Mouse (Mus musculus) liver, embryonic 16.5 days (tissue): ENCODE data around the gene Sox5. TPM values are rescaled to one million over a fixed set of nuclear protein-coding genes. Genes with fewer than 3 reads are reported as not detected.

Experiments
- ATAC-seq: fragments of 200-750 bp; cut with Nextera tagmentation; 2 replicates; pipeline ENCODE4 v1.8.0; 2017; ENCODE audit warnings: low read depth, mild to moderate bottlenecking, moderate number of reproducible peaks, moderate library complexity
- H3K27ac ChIP-seq: fragments of 300-500 bp; sonication (generic); 2 replicates; pipeline ENCODE4 v1.5.1; 2014; ENCODE audit warnings: mild to moderate bottlenecking, low read length
- H3K27me3 ChIP-seq: fragments of 300-500 bp; sonication (generic); 2 replicates; pipeline ENCODE4 v1.6.1; 2014; ENCODE audit warnings: low read depth, low read length, mixed read lengths; ENCODE audit not compliant: control insufficient read depth, insufficient read depth
- H3K36me3 ChIP-seq: fragments of 300-500 bp; sonication (generic); 2 replicates; pipeline ENCODE4 v1.6.1; 2014; ENCODE audit warnings: mild to moderate bottlenecking; ENCODE audit not compliant: control insufficient read depth, insufficient read depth
- H3K4me1 ChIP-seq: fragments of 300-500 bp; sonication (generic); 2 replicates; pipeline ENCODE4 v1.6.1; 2014; ENCODE audit warnings: low read depth, low read length, mixed read lengths; ENCODE audit not compliant: control insufficient read depth
- H3K4me2 ChIP-seq: fragments of 300-500 bp; sonication (generic); 2 replicates; pipeline ENCODE4 v1.6.1; 2014; ENCODE audit warnings: low read depth, low read length, mixed read lengths
- H3K4me3 ChIP-seq: fragments of 300-500 bp; sonication (generic); 2 replicates; pipeline ENCODE4 v1.5.1; 2014; ENCODE audit warnings: low read depth, mild to moderate bottlenecking, low read length
- H3K9ac ChIP-seq: fragments of 300-500 bp; sonication (generic); 2 replicates; pipeline ENCODE4 v1.6.1; 2014; ENCODE audit warnings: low read depth, low read length
- H3K9me3 ChIP-seq: fragments of 300-500 bp; sonication (generic); replicated peaks from 2 replicates; pipeline ENCODE4 v1.6.1; 2016; ENCODE audit warnings: low read length; ENCODE audit not compliant: control insufficient read depth
- WGBS: fragments of 180-500 bp; shearing (Covaris S2); extraction: QIAGEN DNeasy Blood & Tissue Kit; methylation state at CpG from one replicate; pipeline ENCODE4 v1.1.7; 2014; ENCODE audit not compliant: insufficient replicate concordance; 5-methylcytosine and 5-hydroxymethylcytosine counted together
- polyA plus RNA-seq: library from polyadenylated mRNA; unstranded; fragments of >200 nt; fragmentation: Nextera tagmentation; extraction: Ambion mirVana; gene quantifications from 2 replicates; pipeline ENCODE4 v1.2.1, GENCODE M21; 2015

Sox5 gene
- polyA plus RNA-seq, 1 experiment from 2014 or later = 7.5 TPM

DNA sequence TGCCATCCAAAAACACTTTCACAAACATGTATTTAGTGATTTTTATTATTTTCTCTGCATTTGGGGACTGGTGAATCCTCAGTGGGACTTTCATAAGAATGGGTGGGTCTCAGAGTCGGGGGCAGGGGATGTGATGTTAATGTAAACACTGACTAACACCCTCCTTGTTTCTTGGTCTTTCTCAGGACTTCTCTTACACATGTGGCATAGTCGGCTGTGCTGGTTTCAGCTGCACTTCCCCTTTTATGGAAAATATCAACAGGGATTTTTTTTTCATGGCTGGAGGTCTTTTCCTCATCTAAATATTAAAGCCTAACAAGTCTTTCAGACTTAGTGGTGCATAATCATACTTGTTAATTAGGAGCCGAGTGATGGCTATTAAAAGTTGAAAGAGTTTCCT lies 39.2 kb downstream of the Sox5 start:
- Histone ChIP-seq H3K4me3 (no peak overlapping the region), H3K27ac (no peak overlapping the region), H3K9me3 (no peaks in the 10 kb centered on the region), H3K4me1 (no peaks in the 10 kb centered on the region; the same call in 1 of the 2 replicates), H3K9ac (no peak overlapping the region), H3K36me3 (no peaks in the 10 kb centered on the region), H3K27me3 (no peaks in the 10 kb centered on the region), H3K4me2 (no peak overlapping the region)
- ATAC-seq = no peak
- WGBS = 26% methylated on average over 3 of the region's 3 CpGs

DNA sequence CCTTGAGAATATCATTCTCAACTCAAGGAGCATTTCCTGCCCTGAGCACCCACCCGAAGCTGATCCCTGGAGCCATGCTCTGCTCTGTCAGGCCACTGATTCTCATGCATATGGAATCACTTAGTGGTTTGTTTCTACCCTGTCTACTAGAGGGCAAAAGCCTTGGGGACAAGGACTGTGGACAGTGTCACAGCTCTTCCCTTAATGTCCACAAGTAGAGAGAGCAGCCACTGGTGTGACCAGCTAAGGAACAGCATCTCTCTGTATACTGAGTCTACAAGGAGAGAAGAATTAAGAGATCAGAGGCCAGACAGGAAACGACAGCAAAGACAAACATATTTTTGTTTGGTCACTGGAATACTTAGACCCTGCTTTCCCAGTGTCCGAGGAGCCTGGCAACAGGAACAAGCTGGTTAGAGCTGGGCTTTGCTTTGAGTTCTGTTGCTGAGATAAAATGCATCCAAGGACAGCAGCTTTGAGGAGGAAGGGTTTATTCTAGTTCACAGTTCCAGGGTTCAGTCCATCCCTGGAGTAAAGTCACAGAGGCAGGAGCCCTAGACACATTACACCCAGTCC lies 40.6 kb downstream of the Sox5 start:
- no peaks in the 10 kb centered on the region; the same call in 1 of the 2 replicates for H3K4me1 ChIP-seq
- no peaks in the 10 kb centered on the region for H3K27me3 ChIP-seq
- no peak overlapping the region for H3K4me3 ChIP-seq
- H3K9ac ChIP-seq = no peak overlapping the region
- 0 out of 2 replicates have a peak, but pooled peaks have one; percentile 13 for ATAC-seq
- H3K36me3 ChIP-seq = no peaks in the 10 kb centered on the region
- 38% methylated on average over 3 of the region's 3 CpGs for whole genome bisulfite sequencing
- no peak overlapping the region for H3K27ac ChIP-seq
- H3K9me3 ChIP-seq = no peaks in the 10 kb centered on the region
- no peak overlapping the region for H3K4me2 ChIP-seq

DNA sequence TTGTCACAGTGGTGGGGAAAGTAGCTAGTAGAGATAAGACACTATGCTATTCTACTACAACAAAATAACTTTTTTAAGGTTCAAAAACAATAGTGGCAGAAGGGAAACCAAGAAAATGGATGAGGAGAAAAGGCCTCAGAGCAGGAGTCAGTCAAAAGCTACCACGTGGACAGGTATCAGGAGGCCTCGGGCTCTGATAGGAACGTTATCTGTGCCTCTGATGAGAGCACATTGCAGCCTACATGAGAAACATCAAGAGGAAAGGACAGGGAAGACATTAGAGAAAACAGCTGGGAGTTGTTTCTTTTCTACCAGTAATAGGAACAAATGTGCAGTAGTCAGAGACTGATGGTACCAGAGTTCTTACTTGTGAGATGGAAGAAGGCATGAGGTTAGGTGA lies 41.4 kb downstream of the Sox5 start:
- no peak overlapping the region for H3K9ac ChIP-seq
- H3K4me2 ChIP-seq = no peak overlapping the region
- no peak overlapping the region for H3K4me3 ChIP-seq
- 24% methylated on average over 3 of the region's 3 CpGs for whole genome bisulfite sequencing
- H3K9me3 ChIP-seq = no peaks in the 10 kb centered on the region
- H3K36me3 ChIP-seq = no peaks in the 10 kb centered on the region
- no peaks in the 10 kb centered on the region for H3K27me3 ChIP-seq
- no peak for ATAC-seq
- H3K27ac ChIP-seq = no peak overlapping the region
- H3K4me1 ChIP-seq = no peaks in the 10 kb centered on the region; the same call in 1 of the 2 replicates

DNA sequence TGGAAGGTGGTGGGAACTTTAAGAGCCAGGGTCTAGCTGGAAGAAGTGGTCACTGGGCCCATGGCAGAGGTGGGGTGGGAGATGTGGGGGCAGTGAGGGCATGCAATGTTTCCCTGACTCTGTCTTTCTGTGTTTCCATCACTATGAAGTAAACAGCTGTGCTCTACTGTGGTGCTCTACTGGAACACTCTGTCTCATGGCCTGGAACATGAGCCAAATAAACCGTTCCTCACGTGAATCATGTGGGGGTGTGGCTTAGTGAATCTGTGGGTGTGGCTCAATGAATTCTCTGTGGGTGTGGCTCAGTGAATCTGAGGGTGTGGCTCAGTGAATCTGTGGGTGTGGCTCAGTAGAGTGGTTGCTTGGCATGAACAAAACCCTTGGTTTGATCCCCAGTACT lies 42.0 kb downstream of the Sox5 start:
- Histone ChIP-seq H3K9me3 (no peaks in the 10 kb centered on the region), H3K4me1 (no peaks in the 10 kb centered on the region; the same call in 1 of the 2 replicates), H3K4me3 (no peak overlapping the region), H3K27me3 (no peaks in the 10 kb centered on the region), H3K4me2 (no peak overlapping the region), H3K27ac (no peak overlapping the region), H3K36me3 (no peaks in the 10 kb centered on the region), H3K9ac (no peak overlapping the region)
- 57% methylated on average over 2 of the region's 2 CpGs for WGBS
- no peak for ATAC-seq

DNA sequence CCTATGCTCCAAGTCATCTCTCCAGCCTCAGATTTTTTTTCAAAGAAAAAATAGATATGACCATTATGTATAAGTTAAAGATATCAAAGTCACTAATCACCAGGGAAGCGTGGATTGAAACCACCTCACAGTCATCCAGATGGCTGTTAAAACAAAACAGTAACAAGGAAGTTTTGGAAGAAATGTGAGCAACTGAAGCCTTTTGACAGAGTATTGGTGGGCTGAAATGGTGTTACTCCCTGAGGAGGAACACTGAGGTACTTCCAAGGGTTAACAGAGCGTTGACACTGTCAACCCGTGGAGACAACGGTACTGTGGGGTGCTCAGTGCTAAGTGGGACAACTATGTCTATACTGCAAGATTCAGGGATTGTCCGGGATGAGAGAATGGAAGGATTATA lies 44.0 kb downstream of the Sox5 start:
- no peak overlapping the region for H3K4me3 ChIP-seq
- H3K4me2 ChIP-seq = no peak overlapping the region
- H3K4me1 ChIP-seq = no peaks in the 10 kb centered on the region; the same call in 1 of the 2 replicates
- H3K9ac ChIP-seq = no peak overlapping the region
- no peaks in the 10 kb centered on the region for H3K36me3 ChIP-seq
- no peaks in the 10 kb centered on the region for H3K9me3 ChIP-seq
- 65% methylated on average over 5 of the region's 5 CpGs for WGBS
- H3K27me3 ChIP-seq = no peaks in the 10 kb centered on the region
- H3K27ac ChIP-seq = no peak overlapping the region
- ATAC-seq = no peak

DNA sequence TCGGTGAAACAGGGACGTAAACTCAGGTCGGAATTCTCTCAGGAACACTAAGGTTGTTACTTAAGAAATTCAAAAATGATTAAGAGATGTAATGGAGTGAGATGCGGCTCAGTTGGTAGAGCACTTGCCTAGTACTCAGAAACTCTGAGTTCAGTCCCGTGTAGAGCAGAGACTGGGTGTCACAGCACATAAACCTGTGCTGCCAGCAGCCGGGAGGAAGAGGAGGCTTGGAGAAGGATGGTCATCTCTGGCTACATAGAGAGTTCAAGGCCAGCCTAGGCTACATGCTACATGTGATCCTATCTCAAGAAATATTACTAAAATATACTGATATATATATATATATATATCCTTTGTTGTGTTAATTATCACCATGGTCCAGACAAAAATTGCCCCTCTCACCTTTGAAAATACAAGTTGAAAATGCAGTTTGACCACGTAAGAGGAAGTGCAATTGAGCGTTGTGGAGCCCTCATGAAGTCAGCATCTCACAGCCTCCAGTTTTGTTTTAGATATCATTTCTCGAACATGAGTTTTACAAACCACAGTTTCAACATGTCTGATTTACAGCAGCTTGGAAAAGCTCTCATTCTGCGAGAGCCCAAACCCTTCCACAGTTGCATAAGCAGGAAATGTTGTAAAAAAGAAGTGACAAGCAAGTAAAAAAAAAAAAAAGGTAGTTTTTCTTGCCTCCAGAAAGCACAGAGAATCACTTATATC lies 50.4 kb downstream of the Sox5 start:
- 53% methylated on average over 10 of the region's 10 CpGs for WGBS
- Histone ChIP-seq H3K4me2 (no peak overlapping the region), H3K27me3 (no peaks in the 10 kb centered on the region), H3K36me3 (no peaks in the 10 kb centered on the region), H3K27ac (no peak overlapping the region), H3K9me3 (no peaks in the 10 kb centered on the region), H3K9ac (no peak overlapping the region), H3K4me1 (no peaks in the 10 kb centered on the region), H3K4me3 (no peak overlapping the region)
- no peak for ATAC-seq

DNA sequence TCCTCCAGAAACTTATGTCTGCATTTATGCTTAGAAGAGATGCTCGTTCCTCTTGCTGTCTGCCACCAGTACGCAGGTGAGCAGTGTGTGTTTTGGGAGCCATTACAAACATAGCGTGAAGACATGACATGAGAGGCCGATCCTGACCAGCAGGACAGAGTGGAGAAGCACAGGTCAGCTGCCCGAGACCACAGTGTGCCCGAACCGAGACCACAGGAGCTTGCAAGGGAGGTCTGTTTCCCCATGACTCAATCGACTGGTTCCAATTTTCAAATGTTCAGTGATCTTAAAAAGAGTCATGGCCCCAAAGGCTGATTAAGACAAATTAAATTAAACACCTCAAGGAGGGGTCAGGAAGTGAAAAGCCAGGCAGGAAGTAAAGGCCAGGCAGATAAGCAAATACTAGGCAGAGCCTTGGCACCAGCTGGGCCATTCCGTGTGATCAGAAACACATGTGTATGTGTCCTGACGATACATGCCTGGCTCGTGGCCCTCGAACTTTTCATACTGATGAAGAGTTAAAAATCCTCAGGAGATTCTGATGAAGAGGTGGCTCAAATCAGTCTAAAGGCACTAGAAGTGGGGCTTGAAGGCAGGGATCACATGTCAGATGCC lies 58.1 kb downstream of the Sox5 start:
- no peaks in the 10 kb centered on the region for H3K9me3 ChIP-seq

DNA sequence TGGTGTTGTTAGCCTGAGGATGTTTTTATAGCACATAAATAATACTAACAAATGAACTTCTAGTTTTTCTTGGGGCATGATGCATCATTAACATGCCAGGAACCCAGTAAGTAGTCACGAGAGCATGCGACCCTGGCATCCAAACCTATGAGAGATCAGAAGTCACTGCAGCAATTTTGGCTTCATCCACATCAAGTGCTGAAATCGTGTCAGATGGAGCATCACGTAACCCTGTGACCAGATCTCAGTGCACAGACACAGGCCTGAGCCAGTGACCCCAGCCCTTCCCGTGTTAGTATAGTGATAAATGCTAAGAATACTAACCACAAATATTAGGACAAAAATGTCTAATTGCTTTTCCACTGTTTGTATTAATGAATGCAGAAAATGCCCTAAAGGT lies 58.8 kb downstream of the Sox5 start:
- Histone ChIP-seq H3K27me3 (no peaks in the 10 kb centered on the region), H3K27ac (no peak overlapping the region), H3K36me3 (no peaks in the 10 kb centered on the region), H3K4me1 (no peaks in the 10 kb centered on the region; the same call in 1 of the 2 replicates), H3K4me3 (no peak overlapping the region), H3K9ac (no peak overlapping the region), H3K9me3 (no peaks in the 10 kb centered on the region), H3K4me2 (no peak overlapping the region)
- WGBS = 60% methylated on average over 5 of the region's 5 CpGs
- no peak for ATAC-seq

More for the DNA sequence above, 58.1 kb downstream of the Sox5 start:
- no peak overlapping the region for H3K27ac ChIP-seq
- H3K4me3 ChIP-seq = no peak overlapping the region
- H3K27me3 ChIP-seq = no peaks in the 10 kb centered on the region
- no peaks in the 10 kb centered on the region for H3K36me3 ChIP-seq
- no peaks in the 10 kb centered on the region; the same call in 1 of the 2 replicates for H3K4me1 ChIP-seq
- no peak overlapping the region for H3K9ac ChIP-seq
- 28% methylated on average over 12 of the region's 12 CpGs for WGBS
- no peak overlapping the region for H3K4me2 ChIP-seq
- no peak for ATAC-seq

DNA sequence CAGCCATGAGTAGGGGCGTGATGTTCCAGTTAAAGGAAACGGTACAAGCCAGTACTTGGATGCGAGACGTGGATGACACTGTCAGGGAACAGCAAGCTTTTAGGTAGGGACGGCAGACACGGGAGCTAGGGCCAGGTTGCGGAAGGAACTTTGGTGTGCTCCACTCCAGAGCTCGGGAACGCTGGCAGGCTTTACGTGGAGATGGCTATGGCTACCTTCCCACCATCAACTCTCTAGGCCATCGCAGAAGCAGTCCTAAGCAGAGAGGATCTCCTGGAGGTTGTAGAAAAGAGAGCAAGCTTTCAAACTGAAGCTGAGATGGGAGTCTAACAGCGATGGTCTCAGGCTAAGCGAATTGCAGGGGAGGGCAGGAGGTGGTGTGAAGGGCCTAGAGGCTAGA lies 60.9 kb downstream of the Sox5 start:
- Histone ChIP-seq H3K27me3 (no peaks in the 10 kb centered on the region), H3K36me3 (no peaks in the 10 kb centered on the region), H3K9ac (no peak overlapping the region), H3K4me2 (no peak overlapping the region), H3K4me1 (no peaks in the 10 kb centered on the region; the same call in 1 of the 2 replicates), H3K27ac (no peak overlapping the region), H3K9me3 (no peaks in the 10 kb centered on the region), H3K4me3 (no peak overlapping the region)
- ATAC-seq = no peak
- WGBS = 78% methylated on average over 13 of the region's 13 CpGs
